Mouse (Mus musculus) cerebellum, adult 2 months (tissue): ENCODE measurements around the gene Thsd4.

Experiments used
- CTCF ChIP-seq: fragments of 200-500 bp; IDR thresholded peaks from 2 replicates; pipeline ENCODE4 v1.5.1; 2011; ENCODE audit warnings: low read depth, mild to moderate bottlenecking, control low read depth, low read length, moderate library complexity, borderline replicate concordance; ENCODE audit not compliant: insufficient read depth
- POLR2A ChIP-seq: fragments of 200-500 bp; IDR thresholded peaks from 2 replicates; pipeline ENCODE4 v1.6.1; 2011; ENCODE audit warnings: low read length, control low read depth, borderline replicate concordance; ENCODE audit not compliant: insufficient read depth

GRCm38 (mm10) chr9:60281281-60281680 is 240.6 kb downstream of the Thsd4 start:
- TF ChIP-seq CTCF = no peak
- TF ChIP-seq POLR2A = no peak
